Mouse (Mus musculus) liver, postnatal 0 days (tissue): ENCODE measurements around the gene Cers1. TPM values are rescaled to one million over a fixed set of nuclear protein-coding genes. Genes with fewer than 3 reads are reported as not detected.
A peak's percentile ranks its signal among the peaks of the same experiment; 100 is the strongest.

Experiments
- ATAC-seq: fragments of 200-750 bp; cut with Nextera tagmentation; 2 replicates; pipeline ENCODE4 v1.8.0; 2017; ENCODE audit warnings: mild to moderate bottlenecking, moderate library complexity
- DNase-seq: peaks from one replicate; pipeline ENCODE4 v3.0.0-alpha.2; 2016
- H3K27ac ChIP-seq: fragments of 300-500 bp; sonication (generic); 2 replicates; pipeline ENCODE4 v1.5.1; 2014; ENCODE audit warnings: antibody characterized with exemption, moderate library complexity, mild to moderate bottlenecking, low read depth
- H3K27me3 ChIP-seq: fragments of 300-500 bp; sonication (generic); 2 replicates; pipeline ENCODE4 v1.6.1; 2014; ENCODE audit warnings: low read length, control low read depth, mixed read lengths; ENCODE audit not compliant: insufficient read depth
- H3K36me3 ChIP-seq: fragments of 300-500 bp; sonication (generic); replicated peaks from 2 replicates; pipeline ENCODE4 v1.6.1; 2014; ENCODE audit warnings: mild to moderate bottlenecking, control low read depth, low read length, moderate library complexity, mixed read lengths; ENCODE audit not compliant: insufficient read depth
- H3K4me1 ChIP-seq: fragments of 300-500 bp; sonication (generic); 2 replicates; pipeline ENCODE4 v1.6.1; 2014; ENCODE audit warnings: antibody characterized with exemption, mild to moderate bottlenecking, control low read depth; ENCODE audit not compliant: insufficient read depth
- H3K4me2 ChIP-seq: fragments of 300-500 bp; sonication (generic); 2 replicates; pipeline ENCODE4 v1.6.1; 2014; ENCODE audit warnings: low read depth, mild to moderate bottlenecking, low read length, moderate library complexity, mixed read lengths
- H3K4me3 ChIP-seq: fragments of 300-500 bp; sonication (generic); 2 replicates; pipeline ENCODE4 v1.5.1; 2014; ENCODE audit warnings: low read depth, low read length
- H3K9ac ChIP-seq: fragments of 300-500 bp; sonication (generic); replicated peaks from 2 replicates; pipeline ENCODE4 v1.6.1; 2014; ENCODE audit warnings: mild to moderate bottlenecking, moderate library complexity
- H3K9me3 ChIP-seq: fragments of 300-500 bp; sonication (generic); 2 replicates; pipeline ENCODE4 v1.6.1; 2016; ENCODE audit warnings: mild to moderate bottlenecking, control low read depth, low read length, mixed read lengths
- CTCF ChIP-seq: sonication (generic); IDR thresholded peaks from 2 replicates; pipeline ENCODE4 v1.5.1; 2016; ENCODE audit warnings: antibody characterized with exemption, low read depth
- EP300 ChIP-seq: IDR thresholded peaks from 2 replicates; pipeline ENCODE4 v1.6.1; 2016; ENCODE audit warnings: antibody characterized with exemption, low read depth, mild to moderate bottlenecking
- WGBS: fragments of 180-500 bp; shearing (Covaris S2); extraction: QIAGEN DNeasy Blood & Tissue Kit; methylation state at CpG from one replicate; pipeline ENCODE4 v1.1.7; 2014; ENCODE audit not compliant: insufficient replicate concordance; 5-methylcytosine and 5-hydroxymethylcytosine counted together
- polyA plus RNA-seq: library from polyadenylated mRNA; unstranded; fragments of >200 nt; fragmentation: Nextera tagmentation; extraction: Ambion mirVana; gene quantifications from 2 replicates; pipeline ENCODE4 v1.2.1, GENCODE M21; 2015

The Cers1 gene
- polyA plus RNA-seq, result 0.12 TPM in 1 of 2 replicates, not detected in the other

DNA sequence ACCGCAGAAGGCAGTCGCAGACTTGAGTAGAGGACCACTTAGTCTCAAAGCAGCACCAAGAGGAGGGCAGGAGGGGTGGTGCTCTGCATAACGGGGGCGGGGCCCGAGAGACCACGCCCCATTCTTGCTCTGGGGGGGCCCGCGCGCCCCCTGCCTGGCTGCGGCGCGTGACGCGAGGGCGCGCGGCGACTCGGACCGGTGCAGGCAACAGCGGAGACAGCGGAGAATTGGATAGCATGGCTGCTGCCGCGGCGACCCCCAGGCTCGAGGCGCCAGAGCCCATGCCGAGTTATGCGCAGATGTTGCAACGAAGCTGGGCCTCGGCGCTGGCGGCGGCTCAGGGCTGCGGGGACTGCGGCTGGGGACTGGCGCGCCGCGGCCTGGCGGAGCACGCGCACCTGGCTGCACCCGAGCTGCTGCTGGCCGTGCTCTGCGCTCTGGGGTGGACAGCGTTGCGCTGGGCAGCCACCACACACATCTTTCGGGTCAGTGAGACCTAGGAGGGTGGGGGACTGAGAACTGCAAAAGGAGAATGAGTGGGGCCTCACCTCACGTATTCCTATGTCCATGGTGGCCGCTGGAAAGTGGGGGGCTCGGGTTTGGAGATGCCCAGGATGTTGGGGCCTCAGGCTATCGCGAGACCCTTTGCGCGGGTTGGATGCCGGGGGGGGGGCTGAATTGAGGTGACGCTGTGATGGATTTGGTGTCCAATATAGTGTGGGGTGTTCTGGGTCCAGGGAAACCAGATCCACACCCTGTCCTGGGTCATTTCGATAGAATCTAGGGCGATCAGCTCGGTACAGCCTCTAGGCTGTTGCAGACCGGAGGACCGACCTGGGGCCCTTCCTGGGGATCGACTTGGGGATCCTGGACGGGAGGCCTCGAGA is at the start of gene Cers1:
TSS of gene Cers1 (plus strand) at position 152 of the 887 bp plus-strand sequence.
- ATAC-seq (peak; percentile 49), DNase-seq (peak; percentile 41)
- no peak for TF ChIP-seq CTCF
- TF ChIP-seq EP300, result no peak
- Histone ChIP-seq H3K27ac (no peak within 1 kb of the TSS), H3K36me3 (peaks cover 15% of the 10 kb centered on the region; the same call in 1 of the 2 replicates), H3K4me2 (peak within 1 kb of the TSS; percentile 79), H3K9me3 (no peaks in the 10 kb centered on the region), H3K4me3 (peak within 1 kb of the TSS; percentile 48), H3K9ac (no peak within 1 kb of the TSS), H3K27me3 (peaks cover 29% of the 10 kb centered on the region), H3K4me1 (peaks cover 11% of the 10 kb centered on the region)
- 5% methylated on average over 65 of the region's 66 CpGs for WGBS

DNA sequence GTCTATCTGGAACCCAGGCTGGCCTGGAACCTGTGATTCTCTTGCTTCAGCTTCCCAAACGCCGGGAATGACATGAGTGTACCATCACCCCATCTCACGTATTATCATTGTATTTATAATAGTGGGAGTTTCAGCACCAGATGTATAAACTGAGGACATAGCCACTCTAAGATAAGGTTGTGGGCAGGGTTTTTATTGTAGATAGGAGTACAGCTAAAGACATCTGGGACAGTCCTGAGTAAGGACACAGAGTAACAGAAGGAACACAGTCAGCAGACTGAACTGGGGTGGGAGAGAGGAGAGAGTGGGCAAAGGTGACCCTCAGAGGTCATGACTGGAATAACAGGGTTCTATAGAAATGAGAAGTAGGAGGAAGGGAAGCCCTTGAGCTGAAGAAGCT is 47.9 kb upstream of the Cers1 start:
- no peak for TF ChIP-seq CTCF
- 0 out of 2 replicates have a peak, but pooled peaks have one; percentile 39 for TF ChIP-seq EP300
- peaks cover 18% of the 10 kb centered on the region for H3K4me1 ChIP-seq
- no peaks in the 10 kb centered on the region for H3K9me3 ChIP-seq
- no peak overlapping the region for H3K4me2 ChIP-seq
- H3K27ac ChIP-seq, result no peak overlapping the region
- no peak for DNase-seq
- WGBS, result 34% methylated on average over 3 of the region's 3 CpGs
- H3K27me3 ChIP-seq, result no peaks in the 10 kb centered on the region
- no peak overlapping the region for H3K4me3 ChIP-seq
- no peak overlapping the region for H3K9ac ChIP-seq
- peaks cover 19% of the 10 kb centered on the region for H3K36me3 ChIP-seq
- peak; percentile 50 for ATAC-seq

DNA sequence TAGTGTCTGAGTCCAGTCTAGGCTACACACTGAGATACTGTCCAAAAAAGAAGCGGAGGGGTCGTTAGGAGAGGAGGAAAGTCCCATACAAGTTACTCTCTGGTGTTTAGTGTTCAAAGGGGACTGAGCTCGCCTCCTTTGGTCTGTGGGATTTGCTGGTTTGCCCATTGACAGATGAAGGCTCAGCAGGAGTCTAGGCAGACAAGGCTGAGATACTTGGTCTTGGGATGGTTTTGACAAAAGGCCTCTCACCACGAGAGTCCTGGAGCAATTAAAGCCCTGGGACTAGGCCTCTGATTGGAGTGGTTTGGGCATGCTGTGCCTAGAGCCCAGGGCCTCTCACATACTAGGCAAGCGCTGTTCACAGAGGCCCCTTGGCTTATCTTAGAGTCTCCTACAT is 47.3 kb upstream of the Cers1 start:
- H3K9ac ChIP-seq, result no peak overlapping the region
- no peak overlapping the region for H3K4me3 ChIP-seq
- no peak overlapping the region for H3K27ac ChIP-seq
- peaks cover 13% of the 10 kb centered on the region for H3K36me3 ChIP-seq
- TF ChIP-seq EP300, result no peak
- no peak for TF ChIP-seq CTCF
- peaks cover 24% of the 10 kb centered on the region for H3K4me1 ChIP-seq
- H3K4me2 ChIP-seq, result no peak overlapping the region
- ATAC-seq (no peak), DNase-seq (no peak)
- 51% methylated on average over 5 of the region's 5 CpGs for WGBS
- no peaks in the 10 kb centered on the region for H3K9me3 ChIP-seq
- no peaks in the 10 kb centered on the region for H3K27me3 ChIP-seq

GRCm38 (mm10) chr8:70268799-70269565 is 46.6 kb upstream of the Cers1 start:
- Histone ChIP-seq H3K9ac (no peak overlapping the region), H3K27ac (no peak overlapping the region), H3K4me2 (no peak overlapping the region), H3K36me3 (peaks cover 6% of the 10 kb centered on the region), H3K4me3 (no peak overlapping the region), H3K9me3 (no peaks in the 10 kb centered on the region), H3K4me1 (peaks cover 24% of the 10 kb centered on the region), H3K27me3 (no peaks in the 10 kb centered on the region)
- TF ChIP-seq CTCF (peak; percentile 63), EP300 (no peak)
- ATAC-seq (no peak), DNase-seq (peak; percentile 43)
- 25% methylated on average over 11 of the region's 11 CpGs for WGBS

- H3K4me2 ChIP-seq, result no peak overlapping the region
- H3K9ac ChIP-seq, result no peak overlapping the region
- H3K36me3 ChIP-seq, result no peaks in the 10 kb centered on the region
- H3K27me3 ChIP-seq, result no peaks in the 10 kb centered on the region
- peak overlapping the region; percentile 52 for H3K27ac ChIP-seq
- no peaks in the 10 kb centered on the region for H3K9me3 ChIP-seq
- 38% methylated on average over 3 of the region's 3 CpGs for WGBS
- DNase-seq, result peak; percentile 48
- TF ChIP-seq EP300 (peak; percentile 50; the same call in 1 of the 2 replicates), CTCF (no peak)
- no peak overlapping the region for H3K4me3 ChIP-seq
- H3K4me1 ChIP-seq, result peaks cover 18% of the 10 kb centered on the region
- ATAC-seq, result peak; percentile 81
Measured at GRCm38 (mm10) chr8:70272949-70273348, 42.6 kb upstream of the Cers1 start.

DNA sequence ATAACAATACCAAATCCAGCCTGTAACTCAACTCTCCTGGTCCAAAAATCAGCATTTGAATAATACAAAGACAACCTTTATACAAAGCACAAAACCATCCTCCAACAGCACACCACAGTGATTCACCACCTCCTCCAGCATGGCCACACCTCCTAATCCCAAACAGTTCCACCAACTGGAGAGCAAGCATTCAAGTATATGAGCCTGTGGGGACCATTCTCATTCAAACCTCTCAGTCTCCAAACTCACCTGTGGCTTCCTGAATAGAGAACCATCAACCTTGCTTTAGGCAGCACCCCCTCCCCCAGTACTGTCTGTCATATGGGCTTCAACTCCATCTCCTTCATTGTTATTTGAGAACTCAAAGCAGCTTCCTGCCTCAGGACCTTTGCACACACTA is 41.2 kb upstream of the Cers1 start:
- Histone ChIP-seq H3K4me2 (no peak overlapping the region), H3K4me3 (no peak overlapping the region), H3K9ac (no peak overlapping the region), H3K36me3 (no peaks in the 10 kb centered on the region), H3K27ac (no peak overlapping the region), H3K4me1 (peaks cover 15% of the 10 kb centered on the region), H3K9me3 (no peaks in the 10 kb centered on the region), H3K27me3 (no peaks in the 10 kb centered on the region)
- ATAC-seq, result no peak
- TF ChIP-seq CTCF, result no peak
- TF ChIP-seq EP300, result no peak
- DNase-seq, result no peak
